In genomic region chr2:118978064-118978463, GRCm38 (mm10) we compare ENCODE assay signal across 11 mouse cellular contexts. TPM values are rescaled to one million over a fixed set of nuclear protein-coding genes. Genes with fewer than 3 reads are reported as not detected.
A peak's percentile ranks its signal among the peaks of the same experiment; 100 is the strongest.
DNase-seq lines count a peak whose midpoint lies in the region; ATAC-seq lines count a peak whose summit lies in the region.
"Had no signal": no experiment of that assay in that cellular context is flagged by ENCODE, and none has a peak within 500 bp of the region (broad histone marks: within the 10 kb centered on the region; RNA-seq: fewer than 3 reads in every experiment).

No protein-coding gene starts in this region.

- H3K9me3 ChIP-seq in hindbrain, embryonic 11.5 days (ENCODE audit: control insufficient read depth, low read length): no peaks in the 10 kb centered on the region
- no peaks in the 10 kb centered on the region for H3K9me3 ChIP-seq in hindbrain, embryonic 16.5 days (ENCODE audit: control insufficient read depth, low read length)

- H3K4me3 ChIP-seq in hindbrain, embryonic 11.5 days (ENCODE audit: low read depth, low read length): no peak overlapping the region
- H3K4me3 ChIP-seq in hindbrain, embryonic 16.5 days (ENCODE audit: low read length): no peak overlapping the region

- no peak overlapping the region for H3K4me2 ChIP-seq in hindbrain, embryonic 11.5 days (replicated peaks; ENCODE audit: low read depth, low read length)
- no peak overlapping the region for H3K4me2 ChIP-seq in hindbrain, embryonic 16.5 days (ENCODE audit: low read length)

- no peak overlapping the region for H3K9ac ChIP-seq in hindbrain, embryonic 11.5 days (ENCODE audit: low read depth, low read length)
- no peak overlapping the region for H3K9ac ChIP-seq in hindbrain, embryonic 16.5 days (ENCODE audit: low read depth, low read length)

- no peak for ATAC-seq in hindbrain, embryonic 11.5 days (ENCODE audit: low FRiP score)
- no peak for ATAC-seq in hindbrain, embryonic 16.5 days

- no peak overlapping the region for H3K27ac ChIP-seq in hindbrain, embryonic 11.5 days (ENCODE audit: low read depth, low read length)
- H3K27ac ChIP-seq in hindbrain, embryonic 16.5 days (ENCODE audit: low read depth, low read length): no peak overlapping the region

- DNase-seq in hindbrain, embryonic 11.5 days (ENCODE audit: low spot score): peak; percentile 52
- DNase-seq in 3T3-L1 (ENCODE audit: low read depth, low spot score) (peak; percentile 48), ES-CJ7 (ENCODE audit: low read depth, low spot score) (peak; percentile 78)
- peak; percentile 26 for DNase-seq in forelimb bud, embryonic 11.5 days (ENCODE audit: low read depth, low spot score)
- DNase-seq in ovary, adult 18-20 months (ENCODE audit: low spot score): no peak
- no peak for DNase-seq in spleen, postnatal 14 days (ENCODE audit: low spot score in 2 of 2)
- DNase-seq in layer of hippocampus, postnatal 14 days (ENCODE audit: low spot score in 2 of 2): no peak
- DNase-seq: adrenal gland, postnatal 36 days; layer of hippocampus, adult 9-11 months; lung, postnatal 4 days had no signal

- H3K4me1 ChIP-seq in hindbrain, embryonic 11.5 days (replicated peaks; ENCODE audit: control insufficient read depth, insufficient read depth, low read length): no peaks in the 10 kb centered on the region
- H3K4me1 ChIP-seq in hindbrain, embryonic 16.5 days (ENCODE audit: control insufficient read depth, insufficient read depth, low read depth, low read length): peaks cover 3% of the 10 kb centered on the region; the same call in 1 of the 2 replicates

- H3K36me3 ChIP-seq in hindbrain, embryonic 11.5 days (ENCODE audit: control insufficient read depth, insufficient read depth, low read length): no peaks in the 10 kb centered on the region
- no peaks in the 10 kb centered on the region for H3K36me3 ChIP-seq in hindbrain, embryonic 16.5 days (ENCODE audit: control insufficient read depth, insufficient read depth, low read length)

- 27% methylated on average over 6 of the region's 6 CpGs for WGBS in hindbrain, embryonic 11.5 days
- WGBS in hindbrain, embryonic 16.5 days: 34% methylated on average over 6 of the region's 6 CpGs

- peaks cover 31% of the 10 kb centered on the region for H3K27me3 ChIP-seq in hindbrain, embryonic 11.5 days (ENCODE audit: control insufficient read depth, insufficient read depth, low read length)
- H3K27me3 ChIP-seq in hindbrain, embryonic 16.5 days (replicated peaks; ENCODE audit: control insufficient read depth, insufficient read depth, low read length): peaks cover 10% of the 10 kb centered on the region

RNA-seq across cellular contexts. Expression of gene Ccdc32, which starts 51.1 kb away (rescaled TPM):
- polyA plus RNA-seq in hindbrain, embryonic 11.5 days (2014; fragmentation: Nextera tagmentation; extraction: Ambion mirVana): 23.3 and 25.8 TPM in 2 replicates
- 41.7 and 44.1 TPM in 2 replicates for polyA plus RNA-seq in hindbrain, embryonic 16.5 days (2015; fragmentation: Nextera tagmentation; extraction: Ambion mirVana)
- 10 to 100 TPM; 62.5 to 63.6 TPM for total RNA-seq in layer of hippocampus, postnatal 14 days (2021)

RNA-seq across cellular contexts. Expression of gene Chst14, which starts 51.8 kb away (rescaled TPM):
- 19.1 and 22.2 TPM in 2 replicates for polyA plus RNA-seq in hindbrain, embryonic 11.5 days (2014; fragmentation: Nextera tagmentation; extraction: Ambion mirVana)
- polyA plus RNA-seq in hindbrain, embryonic 16.5 days (2015; fragmentation: Nextera tagmentation; extraction: Ambion mirVana): 5.3 and 7.3 TPM in 2 replicates
- total RNA-seq in layer of hippocampus, postnatal 14 days (2021): 1 to 10 TPM; 2.5 to 3.2 TPM

RNA-seq across cellular contexts. Expression of gene Rpusd2, which starts 56.5 kb away (rescaled TPM):
- polyA plus RNA-seq in hindbrain, embryonic 11.5 days (2014; fragmentation: Nextera tagmentation; extraction: Ambion mirVana): 6.6 and 7.2 TPM in 2 replicates
- polyA plus RNA-seq in hindbrain, embryonic 16.5 days (2015; fragmentation: Nextera tagmentation; extraction: Ambion mirVana): 3.7 and 4.1 TPM in 2 replicates
- 1 to 10 TPM; 6.0 to 6.1 TPM for total RNA-seq in layer of hippocampus, postnatal 14 days (2021)

Comparison
In these comparisons a context has a peak if more than half of its experiments do, and no peak if none do; other contexts are left out.
1. DNase-seq: peak in hindbrain, embryonic 11.5 days (single experiment), 3T3-L1 (single experiment), ES-CJ7 (single experiment) and forelimb bud, embryonic 11.5 days (single experiment); none in ovary, adult 18-20 months (single experiment), spleen, postnatal 14 days (0 of 2) and layer of hippocampus, postnatal 14 days (0 of 2).